Mouse (Mus musculus): ENCODE data around the gene Cox6b2. TPM values are rescaled to one million over a fixed set of nuclear protein-coding genes. Genes with fewer than 3 reads are reported as not detected.

The Cox6b2 gene
- total and polyA plus RNA-seq, 2 experiments from 2014 or later: 27.8 TPM; not detected in 1

DNA sequence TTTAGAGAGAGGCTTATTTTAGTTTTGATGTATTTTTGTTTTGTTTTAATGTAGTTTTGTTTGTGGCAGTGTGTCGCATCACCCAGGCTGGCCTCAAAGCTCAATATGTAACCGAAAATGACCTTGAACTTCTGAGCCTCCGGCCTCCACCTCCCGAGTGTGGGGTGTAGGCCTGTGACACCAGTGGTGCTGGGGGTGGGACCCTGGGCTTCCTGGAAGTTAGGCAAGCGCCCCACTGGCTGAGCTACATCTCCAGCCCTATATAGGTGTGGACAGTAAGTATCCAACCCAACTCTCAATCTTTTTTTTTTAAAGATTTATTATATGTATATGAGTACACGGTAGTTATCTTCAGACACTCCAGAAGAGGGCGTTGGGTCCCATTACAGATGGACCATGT is 49.7 kb downstream of the Cox6b2 start:
- ATAC-seq (ENCODE audit: insufficient read depth, low read depth): no peak
- no peaks in the 10 kb centered on the region for H3K9me3 ChIP-seq (replicated peaks; ENCODE audit: control insufficient read depth, low read length)
- H3K4me3 ChIP-seq (ENCODE audit: low read depth, low read length): no peak overlapping the region
- WGBS: 84% methylated on average over 7 of the region's 7 CpGs
- H3K9ac ChIP-seq (replicated peaks; ENCODE audit: low read depth, low read length): no peak overlapping the region
- TF ChIP-seq EP300 (IDR thresholded peaks at IDR 0.05; ENCODE audit: low read depth): no peak
- no peak for TF ChIP-seq CTCF (IDR thresholded peaks at IDR 0.05; ENCODE audit: low read depth)
- no peak overlapping the region for H3K4me2 ChIP-seq (ENCODE audit: low read depth, low read length)
- DNase-seq (ENCODE audit: low spot score): no peak
- H3K27me3 ChIP-seq (ENCODE audit: control insufficient read depth, insufficient read depth, low read length): no peaks in the 10 kb centered on the region
- H3K4me1 ChIP-seq (ENCODE audit: control insufficient read depth, insufficient read depth): no peaks in the 10 kb centered on the region
- no peaks in the 10 kb centered on the region for H3K36me3 ChIP-seq (replicated peaks; ENCODE audit: control insufficient read depth, insufficient read depth, low read length)
- no peak overlapping the region for H3K27ac ChIP-seq (ENCODE audit: low read depth)

DNA sequence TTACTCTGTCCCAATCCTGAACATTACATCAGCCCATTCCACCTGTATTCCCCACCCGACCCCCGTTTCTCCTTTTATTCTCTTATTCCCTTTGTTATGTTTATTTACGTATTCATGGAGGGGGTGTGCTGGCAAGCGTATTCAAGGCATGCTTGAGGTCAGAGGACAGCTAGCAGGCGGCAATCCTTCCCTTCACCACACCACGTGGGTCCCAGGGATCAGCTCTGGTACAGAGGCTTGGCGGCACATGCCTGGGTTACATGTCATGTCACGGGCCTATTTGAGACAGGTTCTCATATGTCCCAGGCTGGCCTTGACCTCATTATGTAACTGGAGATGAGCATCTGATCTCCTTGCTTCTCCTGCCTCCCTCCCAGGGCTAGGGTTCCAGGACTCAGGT is 50.6 kb downstream of the Cox6b2 start:
- Histone ChIP-seq H3K4me3 (ENCODE audit: low read depth, low read length) (no peak overlapping the region), H3K27ac (ENCODE audit: low read depth) (no peak overlapping the region), H3K36me3 (replicated peaks; ENCODE audit: control insufficient read depth, insufficient read depth, low read length) (0 out of 2 replicates have a peak, but pooled peaks cover 4% of the 10 kb centered on the region), H3K9ac (replicated peaks; ENCODE audit: low read depth, low read length) (no peak overlapping the region), H3K27me3 (ENCODE audit: control insufficient read depth, insufficient read depth, low read length) (no peaks in the 10 kb centered on the region), H3K4me2 (ENCODE audit: low read depth, low read length) (no peak overlapping the region), H3K4me1 (ENCODE audit: control insufficient read depth, insufficient read depth) (no peaks in the 10 kb centered on the region), H3K9me3 (replicated peaks; ENCODE audit: control insufficient read depth, low read length) (no peaks in the 10 kb centered on the region)
- ATAC-seq (ENCODE audit: insufficient read depth, low read depth) (no peak), DNase-seq (ENCODE audit: low spot score) (no peak)
- TF ChIP-seq CTCF (IDR thresholded peaks at IDR 0.05; ENCODE audit: low read depth) (no peak), EP300 (IDR thresholded peaks at IDR 0.05; ENCODE audit: low read depth) (no peak)
- WGBS: 71% methylated on average over 8 of the region's 8 CpGs

Other genes with a start within 250 kb of the Cox6b2 start
- 27.4 and 28.3 TPM in 2 replicates for gene Tnnt1, start 236.7 kb downstream of the Cox6b2 start, total RNA-seq (2014; rRNA removed; ENCODE audit: low replicate concordance)
- 93.7 and 106 TPM in 2 replicates for gene Tnnt1, start 236.7 kb downstream of the Cox6b2 start, polyA plus RNA-seq (2015; fragmentation: Nextera tagmentation; extraction: Ambion mirVana)
- gene Tnni3, start 228.9 kb downstream of the Cox6b2 start, total RNA-seq (2014; rRNA removed; ENCODE audit: low replicate concordance): 4,764 and 5,473 TPM in 2 replicates
- gene Tnni3, start 228.9 kb downstream of the Cox6b2 start, polyA plus RNA-seq (2015; fragmentation: Nextera tagmentation; extraction: Ambion mirVana): 8,811 and 8,917 TPM in 2 replicates
- gene Dnaaf3, start 220.6 kb downstream of the Cox6b2 start, total RNA-seq (2014; rRNA removed; ENCODE audit: low replicate concordance): 0.11 and 2.6 TPM in 2 replicates
- gene Dnaaf3, start 220.6 kb downstream of the Cox6b2 start, polyA plus RNA-seq (2015; fragmentation: Nextera tagmentation; extraction: Ambion mirVana): 0.60 and 0.63 TPM in 2 replicates
- 0.23 and 1.4 TPM in 2 replicates for gene Syt5, start 205.6 kb downstream of the Cox6b2 start, total RNA-seq (2014; rRNA removed; ENCODE audit: low replicate concordance)
- gene Syt5, start 205.6 kb downstream of the Cox6b2 start, polyA plus RNA-seq (2015; fragmentation: Nextera tagmentation; extraction: Ambion mirVana): 0.70 and 0.92 TPM in 2 replicates
- gene Ptprh, start 149.1 kb downstream of the Cox6b2 start, total RNA-seq (2014; rRNA removed; ENCODE audit: low replicate concordance): not detected in 2 replicates
- not detected in 2 replicates for gene Ptprh, start 149.1 kb downstream of the Cox6b2 start, polyA plus RNA-seq (2015; fragmentation: Nextera tagmentation; extraction: Ambion mirVana)
- 4.8 and 11.5 TPM in 2 replicates for gene Tmem86b, start 121.7 kb downstream of the Cox6b2 start, total RNA-seq (2014; rRNA removed; ENCODE audit: low replicate concordance)
- gene Tmem86b, start 121.7 kb downstream of the Cox6b2 start, polyA plus RNA-seq (2015; fragmentation: Nextera tagmentation; extraction: Ambion mirVana): 0.33 and 0.82 TPM in 2 replicates
- 101 and 146 TPM in 2 replicates for gene Ppp6r1, start 94.1 kb downstream of the Cox6b2 start, total RNA-seq (2014; rRNA removed; ENCODE audit: low replicate concordance)
- gene Ppp6r1, start 94.1 kb downstream of the Cox6b2 start, polyA plus RNA-seq (2015; fragmentation: Nextera tagmentation; extraction: Ambion mirVana): 4.9 and 5.7 TPM in 2 replicates
- gene Hspbp1, start 68.0 kb downstream of the Cox6b2 start, total RNA-seq (2014; rRNA removed; ENCODE audit: low replicate concordance): 138 and 156 TPM in 2 replicates
- gene Hspbp1, start 68.0 kb downstream of the Cox6b2 start, polyA plus RNA-seq (2015; fragmentation: Nextera tagmentation; extraction: Ambion mirVana): 69.8 and 72.9 TPM in 2 replicates
- 7.1 and 10.9 TPM in 2 replicates for gene Brsk1, start 62.5 kb downstream of the Cox6b2 start, total RNA-seq (2014; rRNA removed; ENCODE audit: low replicate concordance)
- gene Brsk1, start 62.5 kb downstream of the Cox6b2 start, polyA plus RNA-seq (2015; fragmentation: Nextera tagmentation; extraction: Ambion mirVana): 0.22 and 0.36 TPM in 2 replicates
- 0.23 TPM in 1 of 2 replicates, not detected in the other for gene Tmem150b, start 27.8 kb downstream of the Cox6b2 start, total RNA-seq (2014; rRNA removed; ENCODE audit: low replicate concordance)
- gene Tmem150b, start 27.8 kb downstream of the Cox6b2 start, polyA plus RNA-seq (2015; fragmentation: Nextera tagmentation; extraction: Ambion mirVana): not detected in 2 replicates
- 59.1 and 62.9 TPM in 2 replicates for gene Kmt5c, start 13.0 kb downstream of the Cox6b2 start, total RNA-seq (2014; rRNA removed; ENCODE audit: low replicate concordance)
- 38.3 and 42.9 TPM in 2 replicates for gene Kmt5c, start 13.0 kb downstream of the Cox6b2 start, polyA plus RNA-seq (2015; fragmentation: Nextera tagmentation; extraction: Ambion mirVana)
- gene Fam71e2, start 18.2 kb upstream of the Cox6b2 start, total RNA-seq (2014; rRNA removed; ENCODE audit: low replicate concordance): not detected in 2 replicates
- not detected in 2 replicates for gene Fam71e2, start 18.2 kb upstream of the Cox6b2 start, polyA plus RNA-seq (2015; fragmentation: Nextera tagmentation; extraction: Ambion mirVana)
- not detected in 2 replicates for gene Il11, start 29.8 kb upstream of the Cox6b2 start, total RNA-seq (2014; rRNA removed; ENCODE audit: low replicate concordance)
- gene Il11, start 29.8 kb upstream of the Cox6b2 start, polyA plus RNA-seq (2015; fragmentation: Nextera tagmentation; extraction: Ambion mirVana): not detected in 2 replicates
- gene Tmem190, start 29.8 kb upstream of the Cox6b2 start, total RNA-seq (2014; rRNA removed; ENCODE audit: low replicate concordance): not detected in 2 replicates
- not detected in 2 replicates for gene Tmem190, start 29.8 kb upstream of the Cox6b2 start, polyA plus RNA-seq (2015; fragmentation: Nextera tagmentation; extraction: Ambion mirVana)
- gene Tmem238, start 36.6 kb upstream of the Cox6b2 start, total RNA-seq (2014; rRNA removed; ENCODE audit: low replicate concordance): 2.2 and 21.0 TPM in 2 replicates
- 8.0 and 8.6 TPM in 2 replicates for gene Tmem238, start 36.6 kb upstream of the Cox6b2 start, polyA plus RNA-seq (2015; fragmentation: Nextera tagmentation; extraction: Ambion mirVana)
- gene Rpl28, start 39.8 kb upstream of the Cox6b2 start, total RNA-seq (2014; rRNA removed; ENCODE audit: low replicate concordance): 141 and 173 TPM in 2 replicates
- 259 and 269 TPM in 2 replicates for gene Rpl28, start 39.8 kb upstream of the Cox6b2 start, polyA plus RNA-seq (2015; fragmentation: Nextera tagmentation; extraction: Ambion mirVana)
- gene Ube2s, start 59.5 kb upstream of the Cox6b2 start, total RNA-seq (2014; rRNA removed; ENCODE audit: low replicate concordance): 440 and 486 TPM in 2 replicates
- gene Ube2s, start 59.5 kb upstream of the Cox6b2 start, polyA plus RNA-seq (2015; fragmentation: Nextera tagmentation; extraction: Ambion mirVana): 156 and 174 TPM in 2 replicates
- 0.23 TPM in 1 of 2 replicates, not detected in the other for gene Shisa7, start 91.6 kb upstream of the Cox6b2 start, total RNA-seq (2014; rRNA removed; ENCODE audit: low replicate concordance)
- not detected in 2 replicates for gene Shisa7, start 91.6 kb upstream of the Cox6b2 start, polyA plus RNA-seq (2015; fragmentation: Nextera tagmentation; extraction: Ambion mirVana)
- gene Isoc2b, start 117.2 kb upstream of the Cox6b2 start, total RNA-seq (2014; rRNA removed; ENCODE audit: low replicate concordance): 1.4 and 20.0 TPM in 2 replicates
- 4.5 and 6.5 TPM in 2 replicates for gene Isoc2b, start 117.2 kb upstream of the Cox6b2 start, polyA plus RNA-seq (2015; fragmentation: Nextera tagmentation; extraction: Ambion mirVana)
- 15.2 and 25.6 TPM in 2 replicates for gene Isoc2a, start 124.1 kb upstream of the Cox6b2 start, total RNA-seq (2014; rRNA removed; ENCODE audit: low replicate concordance)
- gene Isoc2a, start 124.1 kb upstream of the Cox6b2 start, polyA plus RNA-seq (2015; fragmentation: Nextera tagmentation; extraction: Ambion mirVana): 1.4 and 1.6 TPM in 2 replicates
- 0.88 TPM in 1 of 2 replicates, not detected in the other for gene Gm36210, start 153.4 kb upstream of the Cox6b2 start, total RNA-seq (2014; rRNA removed; ENCODE audit: low replicate concordance)
- gene Gm36210, start 153.4 kb upstream of the Cox6b2 start, polyA plus RNA-seq (2015; fragmentation: Nextera tagmentation; extraction: Ambion mirVana): 0.08 and 0.12 TPM in 2 replicates
- gene Zfp628, start 162.1 kb upstream of the Cox6b2 start, total RNA-seq (2014; rRNA removed; ENCODE audit: low replicate concordance): 8.9 and 13.1 TPM in 2 replicates
- gene Zfp628, start 162.1 kb upstream of the Cox6b2 start, polyA plus RNA-seq (2015; fragmentation: Nextera tagmentation; extraction: Ambion mirVana): 1.7 and 1.9 TPM in 2 replicates
- gene Nat14, start 168.9 kb upstream of the Cox6b2 start, total RNA-seq (2014; rRNA removed; ENCODE audit: low replicate concordance): 2.0 and 4.2 TPM in 2 replicates
- gene Nat14, start 168.9 kb upstream of the Cox6b2 start, polyA plus RNA-seq (2015; fragmentation: Nextera tagmentation; extraction: Ambion mirVana): 2.8 and 3.6 TPM in 2 replicates
- gene Ssc5d, start 172.7 kb upstream of the Cox6b2 start, total RNA-seq (2014; rRNA removed; ENCODE audit: low replicate concordance): 3.5 and 5.0 TPM in 2 replicates
- gene Ssc5d, start 172.7 kb upstream of the Cox6b2 start, polyA plus RNA-seq (2015; fragmentation: Nextera tagmentation; extraction: Ambion mirVana): 1.1 and 1.2 TPM in 2 replicates
- gene Sbk2, start 211.3 kb upstream of the Cox6b2 start, total RNA-seq (2014; rRNA removed; ENCODE audit: low replicate concordance): 16.4 and 19.9 TPM in 2 replicates
- 22.0 and 24.3 TPM in 2 replicates for gene Sbk2, start 211.3 kb upstream of the Cox6b2 start, polyA plus RNA-seq (2015; fragmentation: Nextera tagmentation; extraction: Ambion mirVana)
- gene Sbk3, start 218.1 kb upstream of the Cox6b2 start, total RNA-seq (2014; rRNA removed; ENCODE audit: low replicate concordance): 3.2 and 3.9 TPM in 2 replicates
- gene Sbk3, start 218.1 kb upstream of the Cox6b2 start, polyA plus RNA-seq (2015; fragmentation: Nextera tagmentation; extraction: Ambion mirVana): 2.7 and 4.1 TPM in 2 replicates
- gene Zfp579, start 243.1 kb upstream of the Cox6b2 start, total RNA-seq (2014; rRNA removed; ENCODE audit: low replicate concordance): 8.3 and 15.0 TPM in 2 replicates
- 25.4 and 30.6 TPM in 2 replicates for gene Zfp579, start 243.1 kb upstream of the Cox6b2 start, polyA plus RNA-seq (2015; fragmentation: Nextera tagmentation; extraction: Ambion mirVana)

Data from heart, postnatal 0 days (tissue).